ENCODE assay signal across 13 mouse cellular contexts in genomic region chr2:49983021-49983420, GRCm38 (mm10).
DNase-seq lines count a peak whose midpoint lies in the region; ATAC-seq and TF ChIP-seq lines count a peak whose summit lies in the region.
"Had no signal": no experiment of that assay in that cellular context is flagged by ENCODE, and none has a peak within 500 bp of the region (broad histone marks: within the 10 kb centered on the region; RNA-seq: fewer than 3 reads in every experiment).

No protein-coding gene starts in this region.

- TF ChIP-seq CTCF in forebrain, postnatal 0 days (IDR thresholded peaks at IDR 0.05; ENCODE audit: low read depth): no peak

- no peak overlapping the region for H3K9ac ChIP-seq in forebrain, postnatal 0 days
- no peak overlapping the region for H3K9ac ChIP-seq in forebrain, embryonic 16.5 days (replicated peaks; ENCODE audit: low read depth, low read length)
- H3K9ac ChIP-seq in midbrain, embryonic 11.5 days (ENCODE audit: low read length): no peak overlapping the region
- no peak overlapping the region for H3K9ac ChIP-seq in midbrain, embryonic 13.5 days (replicated peaks)

- ATAC-seq in forebrain, postnatal 0 days: no peak
- ATAC-seq in forebrain, embryonic 16.5 days: no peak
- no peak for ATAC-seq in midbrain, embryonic 11.5 days (ENCODE audit: low FRiP score)
- no peak for ATAC-seq in midbrain, embryonic 13.5 days
- ATAC-seq: intestine, postnatal 0 days had no signal

- H3K4me2 ChIP-seq in forebrain, postnatal 0 days (ENCODE audit: low read depth): no peak overlapping the region
- H3K4me2 ChIP-seq in forebrain, embryonic 16.5 days (ENCODE audit: low read length): no peak overlapping the region
- no peak overlapping the region for H3K4me2 ChIP-seq in midbrain, embryonic 11.5 days
- no peak overlapping the region for H3K4me2 ChIP-seq in midbrain, embryonic 13.5 days (replicated peaks)

- H3K9me3 ChIP-seq in forebrain, postnatal 0 days (ENCODE audit: low read length): no peaks in the 10 kb centered on the region
- H3K9me3 ChIP-seq in forebrain, embryonic 16.5 days (ENCODE audit: control insufficient read depth, low read length): no peaks in the 10 kb centered on the region
- H3K9me3 ChIP-seq in midbrain, embryonic 11.5 days (ENCODE audit: control insufficient read depth, low read length): no peaks in the 10 kb centered on the region
- no peaks in the 10 kb centered on the region for H3K9me3 ChIP-seq in midbrain, embryonic 13.5 days
- H3K9me3 ChIP-seq: embryonic facial prominence, embryonic 10.5 days had no signal

- no peaks in the 10 kb centered on the region for H3K36me3 ChIP-seq in forebrain, postnatal 0 days (ENCODE audit: insufficient read depth)
- no peaks in the 10 kb centered on the region for H3K36me3 ChIP-seq in forebrain, embryonic 16.5 days (ENCODE audit: control insufficient read depth, insufficient read depth)
- no peaks in the 10 kb centered on the region for H3K36me3 ChIP-seq in midbrain, embryonic 11.5 days (ENCODE audit: control insufficient read depth, insufficient read depth, low read length)
- no peaks in the 10 kb centered on the region for H3K36me3 ChIP-seq in midbrain, embryonic 13.5 days
- H3K36me3 ChIP-seq: embryonic facial prominence, embryonic 10.5 days had no signal

- H3K27ac ChIP-seq in forebrain, postnatal 0 days (ENCODE audit: low read depth, low read length): no peak overlapping the region
- H3K27ac ChIP-seq in forebrain, embryonic 16.5 days (ENCODE audit: low read length): no peak overlapping the region
- no peak overlapping the region for H3K27ac ChIP-seq in midbrain, embryonic 11.5 days (ENCODE audit: low read depth, low read length)
- no peak overlapping the region for H3K27ac ChIP-seq in midbrain, embryonic 13.5 days
- H3K27ac ChIP-seq: embryonic facial prominence, embryonic 10.5 days; macrophage had no signal

- peak; percentile 50 for DNase-seq in forebrain, postnatal 0 days
- DNase-seq in midbrain, embryonic 11.5 days (ENCODE audit: low spot score, missing footprints): peak; percentile 28
- DNase-seq in layer of hippocampus, postnatal 10 days (ENCODE audit: low spot score in 2 of 2): peak; percentile 25 to 36
- DNase-seq in right cerebral cortex, postnatal 4 days: peak; percentile 21
- no peak for DNase-seq in embryo, embryonic 10.5 days (ENCODE audit: low spot score)
- DNase-seq: gastrocnemius, postnatal 36 days; thymus, postnatal 25 days had no signal

- WGBS in forebrain, postnatal 0 days: 54% methylated on average over 5 of the region's 5 CpGs
- WGBS in forebrain, embryonic 16.5 days: 45% methylated on average over 5 of the region's 5 CpGs
- WGBS in midbrain, embryonic 11.5 days: 79% methylated on average over 5 of the region's 5 CpGs
- WGBS in midbrain, embryonic 13.5 days: 80% methylated on average over 5 of the region's 5 CpGs

- H3K4me3 ChIP-seq in forebrain, postnatal 0 days (ENCODE audit: low read depth, low read length): no peak overlapping the region
- no peak overlapping the region for H3K4me3 ChIP-seq in forebrain, embryonic 16.5 days (replicated peaks; ENCODE audit: low read length)
- no peak overlapping the region for H3K4me3 ChIP-seq in midbrain, embryonic 11.5 days (ENCODE audit: low read depth, low read length)
- no peak overlapping the region for H3K4me3 ChIP-seq in midbrain, embryonic 13.5 days (replicated peaks)
- H3K4me3 ChIP-seq: embryonic facial prominence, embryonic 10.5 days; myocyte had no signal

- no peaks in the 10 kb centered on the region for H3K4me1 ChIP-seq in forebrain, postnatal 0 days (ENCODE audit: insufficient read depth)
- H3K4me1 ChIP-seq in forebrain, embryonic 16.5 days (replicated peaks; ENCODE audit: control insufficient read depth, insufficient read depth, low read length): no peaks in the 10 kb centered on the region
- H3K4me1 ChIP-seq in midbrain, embryonic 11.5 days (ENCODE audit: control insufficient read depth, insufficient read depth, low read length): no peaks in the 10 kb centered on the region
- no peaks in the 10 kb centered on the region for H3K4me1 ChIP-seq in midbrain, embryonic 13.5 days (replicated peaks)

- no peaks in the 10 kb centered on the region for H3K27me3 ChIP-seq in forebrain, postnatal 0 days (ENCODE audit: insufficient read depth, low read length)
- H3K27me3 ChIP-seq in forebrain, embryonic 16.5 days (replicated peaks; ENCODE audit: control insufficient read depth, insufficient read depth, low read length): no peaks in the 10 kb centered on the region
- H3K27me3 ChIP-seq in midbrain, embryonic 11.5 days (ENCODE audit: control insufficient read depth, insufficient read depth, low read length): no peaks in the 10 kb centered on the region
- H3K27me3 ChIP-seq in midbrain, embryonic 13.5 days: no peaks in the 10 kb centered on the region
